Mouse (Mus musculus) liver, adult (tissue): Measurements from ENCODE around the gene Sbf2.

Source experiments
- GATA4 ChIP-seq: IDR thresholded peaks from 2 replicates; pipeline ENCODE4 v1.6.1; 2014; ENCODE audit warnings: mild to moderate bottlenecking, low read length; ENCODE audit not compliant: insufficient replicate concordance

The Sbf2 gene

DNA sequence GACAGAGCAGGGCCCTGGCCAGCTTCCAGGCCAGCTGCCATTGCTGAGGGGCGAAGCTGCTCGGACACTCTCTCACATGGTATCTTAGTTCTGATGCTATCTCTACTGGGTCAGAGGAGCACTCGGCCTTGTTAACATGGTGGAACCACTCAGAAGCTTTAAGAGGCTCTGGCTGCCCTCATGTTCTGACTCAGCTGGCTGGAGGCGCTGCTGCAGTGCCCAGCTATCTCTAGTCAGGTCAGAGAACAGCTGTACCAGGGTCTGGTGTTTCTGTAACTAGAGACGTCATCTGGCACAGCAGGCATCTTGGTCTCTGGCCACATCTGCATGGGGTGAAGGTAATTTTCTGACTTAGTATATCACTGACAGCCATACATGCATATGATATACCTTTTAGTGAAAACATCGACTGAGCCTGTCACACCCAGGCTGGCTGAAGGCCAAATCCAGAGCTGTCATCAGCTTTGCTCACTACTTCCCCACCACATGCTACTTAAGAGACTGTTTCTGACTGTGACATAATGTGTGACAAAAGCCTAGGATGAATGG lies 295.7 kb downstream of the Sbf2 start:
- TF ChIP-seq GATA4 = no peak

DNA sequence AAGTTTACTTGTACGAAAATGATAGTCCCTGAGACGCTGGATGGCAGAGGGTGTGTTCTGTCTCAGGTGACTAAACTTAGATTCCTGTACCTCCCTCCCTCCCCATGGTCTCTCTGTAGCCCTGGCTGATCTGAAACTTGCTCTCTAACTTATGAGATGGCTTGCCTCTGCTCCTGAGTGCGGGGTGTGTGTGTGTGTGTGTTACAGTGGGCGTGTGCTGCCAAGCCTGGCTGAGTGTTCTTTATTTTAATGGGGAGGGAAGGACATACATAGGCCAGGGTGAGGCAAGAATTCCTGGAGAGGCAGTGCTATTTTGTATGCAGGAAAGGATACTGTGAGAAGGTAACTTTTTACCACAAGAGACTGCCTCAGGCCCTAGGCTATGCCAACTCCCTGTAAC lies 297.3 kb downstream of the Sbf2 start:
- no peak for TF ChIP-seq GATA4

DNA sequence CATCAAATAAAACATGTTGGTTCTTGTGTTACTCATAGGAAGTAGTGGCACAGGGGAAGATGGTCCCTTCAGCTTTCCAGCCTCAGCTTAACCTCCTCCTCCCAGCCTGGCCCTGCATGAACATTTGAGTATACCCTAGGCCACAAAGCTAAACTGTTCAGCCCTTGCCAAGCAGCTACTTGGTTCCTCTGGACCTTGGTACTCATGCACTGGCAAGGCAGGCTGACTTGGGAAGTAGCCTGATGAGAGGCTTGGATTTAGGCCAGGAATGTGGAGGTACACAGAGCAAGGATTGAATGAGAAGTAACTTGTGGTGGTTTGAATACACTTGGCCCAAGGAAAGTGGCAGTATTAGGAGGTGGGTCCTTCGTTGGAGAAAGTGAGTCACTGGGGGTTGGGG lies 299.4 kb downstream of the Sbf2 start:
- no peak for TF ChIP-seq GATA4

DNA sequence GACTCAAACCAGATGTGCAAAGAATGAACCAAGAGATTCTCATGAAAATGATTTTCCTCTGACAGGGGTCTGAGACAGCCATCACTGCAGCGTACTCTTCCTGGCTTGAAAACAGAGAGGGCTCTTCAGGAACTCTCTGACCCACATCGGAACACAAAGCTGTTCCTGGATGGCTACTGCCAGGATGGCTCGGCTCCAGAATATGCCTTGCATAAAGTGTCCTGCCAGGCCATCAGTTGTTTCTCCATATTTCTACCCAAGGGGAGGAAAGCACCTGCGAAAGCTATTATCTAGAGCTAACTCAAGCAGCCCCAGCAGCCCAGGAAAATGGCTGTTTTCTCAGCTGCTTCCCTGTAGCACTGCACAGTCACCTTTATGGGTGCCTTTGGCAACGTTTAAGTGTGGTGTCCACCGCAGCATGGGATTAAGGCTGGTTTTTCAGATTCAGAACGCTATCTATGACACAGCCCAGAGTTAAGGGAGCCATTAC lies 300.3 kb downstream of the Sbf2 start:
- TF ChIP-seq GATA4 = no peak

DNA sequence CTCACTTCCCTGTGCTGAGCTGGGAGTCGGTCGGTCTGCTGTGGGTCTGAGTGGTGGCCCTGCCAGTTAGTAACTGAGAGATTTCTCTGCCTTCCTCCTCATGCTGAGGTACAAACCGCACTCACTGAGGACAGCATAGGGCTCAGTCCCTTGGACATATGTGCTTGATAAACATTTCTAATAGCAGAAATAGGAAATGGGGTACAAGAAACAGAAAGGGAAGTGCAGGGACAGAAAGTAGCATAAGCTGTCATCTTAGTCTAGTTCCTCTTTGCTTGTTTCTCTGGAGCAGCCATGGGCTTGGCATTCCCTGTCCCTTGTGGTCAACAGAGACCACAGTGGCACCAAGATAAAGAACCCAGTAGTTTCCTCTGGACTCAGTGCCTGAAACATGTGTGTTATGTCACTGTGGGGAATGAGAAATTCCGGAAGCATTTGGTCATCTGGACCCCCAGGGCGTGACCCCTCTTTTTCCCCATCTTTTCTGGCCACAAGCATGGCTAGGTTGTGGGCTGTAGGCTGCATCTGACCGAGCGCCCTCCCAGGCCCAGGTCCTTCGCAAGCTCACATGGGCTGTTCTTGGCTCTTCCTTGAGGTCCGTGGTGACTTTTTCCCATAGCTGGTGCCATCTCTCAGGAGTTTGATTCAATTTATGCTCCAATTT lies 301.2 kb downstream of the Sbf2 start:
- no peak for TF ChIP-seq GATA4

DNA sequence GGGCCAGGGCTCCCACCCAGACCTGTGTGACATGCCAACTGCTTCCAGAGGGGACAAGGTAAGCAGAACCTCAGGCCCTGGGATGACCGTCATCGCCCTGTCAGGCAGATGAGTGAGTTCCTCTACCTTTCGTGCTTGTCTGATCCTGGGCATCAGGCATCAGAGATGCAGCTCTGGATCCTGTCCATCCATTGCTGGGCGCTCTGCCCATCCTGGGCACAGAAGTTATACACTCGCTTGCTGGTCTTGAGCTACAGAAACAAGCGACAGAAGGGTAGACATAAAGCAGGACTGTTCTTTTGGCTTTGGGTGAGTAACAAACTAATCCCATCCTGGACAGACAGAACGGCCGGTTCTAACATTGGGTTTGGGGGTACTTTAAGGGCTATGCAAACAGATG lies 305.5 kb downstream of the Sbf2 start:
- TF ChIP-seq GATA4 = no peak

DNA sequence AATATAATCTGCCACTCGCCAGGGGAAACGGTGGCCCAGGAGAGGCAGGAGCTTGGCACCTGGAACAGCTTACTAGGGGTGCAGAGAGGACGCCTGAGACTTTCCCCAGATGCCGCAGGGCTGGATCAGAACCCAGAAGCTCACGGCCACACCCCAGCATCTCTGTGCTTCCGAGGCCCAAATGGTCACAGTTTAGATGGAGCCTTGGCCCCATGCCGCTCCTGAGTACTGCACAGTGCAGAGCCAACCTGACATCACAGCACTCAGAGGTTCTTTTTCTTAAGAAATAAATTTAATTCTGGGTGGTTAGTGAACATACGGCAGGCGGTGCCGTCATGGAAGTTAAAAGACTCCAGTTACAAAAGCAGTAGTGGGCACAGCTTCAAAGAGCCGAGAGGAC lies 307.0 kb downstream of the Sbf2 start:
- no peak for TF ChIP-seq GATA4

DNA sequence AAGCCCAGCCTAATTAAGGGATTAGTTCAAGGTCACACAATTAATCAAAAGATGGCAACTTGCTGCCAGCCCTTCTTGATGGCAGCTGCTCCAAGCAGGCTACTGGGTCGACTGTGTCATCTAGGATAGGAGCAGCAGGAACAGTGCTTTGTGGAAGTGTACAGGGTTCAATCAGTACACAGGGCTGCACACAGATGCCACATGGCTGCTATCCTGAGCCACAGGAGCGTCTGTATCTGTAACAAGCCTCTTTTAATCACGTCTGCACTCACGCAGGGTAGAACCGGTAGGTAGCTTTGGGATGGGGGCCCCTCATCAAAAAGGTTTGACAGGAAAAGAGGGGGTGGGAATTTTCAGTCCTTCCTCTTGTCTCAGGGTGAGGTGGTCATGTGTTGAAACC lies 308.4 kb downstream of the Sbf2 start:
- TF ChIP-seq GATA4 = no peak

DNA sequence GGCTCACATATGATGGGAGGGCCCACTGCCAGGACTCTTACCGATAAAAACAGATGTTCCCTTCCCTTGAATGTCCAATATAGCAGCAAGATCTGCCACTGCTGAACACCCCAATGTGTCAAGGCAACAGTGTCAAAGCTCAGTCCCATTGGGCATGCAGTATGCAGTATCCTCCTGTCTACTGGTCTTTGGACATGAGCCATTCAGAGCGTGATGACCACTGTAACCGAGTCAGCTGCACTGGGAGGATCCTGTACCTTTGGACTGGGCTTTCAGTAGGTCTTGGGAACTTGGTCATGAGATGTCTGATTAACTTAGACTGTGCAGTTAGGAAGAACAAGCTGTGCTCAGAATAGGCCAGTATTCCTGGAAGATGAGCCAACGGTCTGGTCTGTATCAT lies 309.2 kb downstream of the Sbf2 start:
- TF ChIP-seq GATA4 = no peak

DNA sequence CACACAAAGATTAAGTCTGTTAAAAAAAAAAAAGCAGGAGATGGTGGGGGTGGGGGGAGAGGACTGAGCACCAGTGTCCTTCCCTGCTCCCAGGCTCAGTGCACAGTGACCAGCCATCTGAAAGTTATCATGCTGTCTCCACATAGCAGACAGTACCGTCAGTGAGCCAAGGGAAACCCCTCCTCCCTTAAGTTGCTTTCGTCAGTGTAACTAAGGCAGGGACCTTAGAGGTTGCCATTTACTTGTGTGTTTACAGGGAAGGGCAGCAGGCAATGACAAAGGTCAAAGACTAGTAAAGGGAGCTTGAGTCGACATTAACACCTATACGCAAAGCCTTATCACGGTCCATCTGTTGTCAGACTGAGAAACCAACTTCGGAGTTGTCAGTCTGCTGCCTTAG lies 311.8 kb downstream of the Sbf2 start:
- TF ChIP-seq GATA4 = no peak

DNA sequence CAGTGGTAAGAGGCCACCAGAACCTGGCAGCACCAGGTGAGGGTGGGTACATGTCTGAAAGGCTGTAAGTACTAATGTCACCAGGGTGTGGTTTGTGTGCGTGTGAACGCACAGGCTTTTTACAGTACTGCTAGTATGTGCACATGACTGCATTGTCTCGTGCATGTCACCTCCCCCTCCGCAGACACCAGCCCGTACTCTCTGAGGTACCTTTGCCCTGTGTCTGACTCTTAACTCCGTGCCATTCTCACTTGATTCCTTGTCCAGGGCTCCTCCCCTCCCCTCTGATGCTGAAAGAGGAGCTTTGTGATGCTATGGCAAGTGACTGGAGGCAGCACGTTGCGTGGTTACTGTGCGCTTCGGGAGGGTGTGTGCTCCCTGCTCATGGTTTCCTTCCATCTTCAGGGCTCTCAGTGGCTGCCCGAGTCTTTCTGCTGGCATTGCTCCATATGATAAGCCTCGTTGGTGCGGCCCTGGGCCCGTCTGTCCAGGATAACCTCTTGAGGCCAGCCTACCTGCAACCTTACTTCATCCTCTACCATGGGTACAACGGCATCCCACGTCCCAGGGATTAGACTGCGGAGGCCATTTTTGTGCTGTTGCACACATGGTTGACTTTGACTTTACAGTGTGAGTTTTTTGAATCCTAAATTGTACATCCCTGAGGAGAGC lies 315.8 kb downstream of the Sbf2 start:
- TF ChIP-seq GATA4 = no peak

DNA sequence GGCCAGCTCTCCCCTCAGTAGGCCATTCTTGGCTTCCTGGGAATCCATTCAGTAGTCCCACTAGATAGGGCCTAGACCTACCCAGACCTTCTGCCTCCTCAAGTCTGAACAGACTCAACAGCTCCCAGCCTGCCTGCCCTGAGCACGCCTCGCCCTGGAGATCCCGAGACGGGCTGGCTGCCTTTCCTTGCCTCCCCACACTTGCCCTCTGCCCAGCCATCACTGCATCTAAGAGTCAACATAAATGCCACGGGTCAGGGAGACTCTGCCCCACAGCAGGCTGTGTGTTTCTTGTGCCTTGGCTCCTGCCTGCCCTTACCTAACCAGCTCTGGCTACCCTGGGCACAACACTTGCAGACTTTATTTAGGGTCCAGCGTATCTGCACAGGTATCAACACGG lies 316.6 kb downstream of the Sbf2 start:
- TF ChIP-seq GATA4 = no peak

DNA sequence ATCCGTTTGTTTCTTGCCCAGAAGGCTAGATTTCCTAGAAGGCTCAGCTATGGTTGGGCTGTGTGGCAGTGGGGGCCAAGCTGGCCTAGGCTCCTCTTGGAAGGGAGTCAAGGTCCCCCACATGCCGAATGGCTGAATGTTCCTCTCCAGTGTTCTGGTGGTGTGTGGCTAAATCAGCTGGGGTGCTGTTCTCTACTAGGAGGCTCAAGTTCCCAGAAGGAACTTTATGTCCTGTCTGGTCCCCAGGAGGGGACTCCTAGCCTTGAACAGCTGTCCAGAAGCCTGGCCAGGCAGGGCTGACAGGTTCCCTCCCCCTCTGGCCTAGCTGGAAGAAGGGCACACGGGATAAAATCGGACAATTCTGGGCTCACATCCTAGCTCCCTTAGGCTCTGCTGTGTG lies 317.1 kb downstream of the Sbf2 start:
- TF ChIP-seq GATA4 = no peak

DNA sequence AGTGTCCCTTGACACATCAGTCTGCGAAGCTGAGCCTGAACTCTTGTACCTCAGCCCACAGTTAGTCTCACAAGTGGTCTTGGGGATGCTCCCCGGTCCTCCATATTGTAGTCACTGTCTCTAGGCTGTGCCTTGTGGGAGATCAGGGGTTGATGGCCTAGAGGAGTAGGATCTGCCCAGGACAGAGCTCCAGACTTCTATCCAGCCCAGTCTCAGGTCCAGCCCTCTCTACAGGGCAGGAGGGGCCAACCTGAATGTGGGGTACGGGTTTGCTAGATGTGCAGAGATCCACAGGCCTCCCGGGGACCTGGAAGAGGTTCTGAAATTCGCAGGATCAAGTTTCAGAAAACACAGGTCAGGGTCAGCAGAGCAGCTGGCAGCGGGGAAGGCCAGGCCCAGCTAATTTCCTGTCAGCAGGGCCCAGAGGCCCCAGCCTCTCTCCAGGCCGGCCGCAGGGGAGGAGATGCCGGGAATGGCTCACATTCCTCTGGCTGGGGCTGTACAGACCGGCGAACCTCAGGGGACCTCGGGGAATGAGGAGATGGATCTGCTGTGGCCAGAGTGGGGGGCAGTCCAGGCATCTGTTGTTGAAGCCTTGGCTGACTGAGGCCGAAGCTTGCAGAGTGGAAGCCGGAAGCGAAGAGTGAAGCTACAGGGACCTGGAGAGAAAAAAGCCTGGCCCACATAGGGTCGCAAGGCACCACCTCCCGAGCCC lies 317.7 kb downstream of the Sbf2 start:
- no peak for TF ChIP-seq GATA4

DNA sequence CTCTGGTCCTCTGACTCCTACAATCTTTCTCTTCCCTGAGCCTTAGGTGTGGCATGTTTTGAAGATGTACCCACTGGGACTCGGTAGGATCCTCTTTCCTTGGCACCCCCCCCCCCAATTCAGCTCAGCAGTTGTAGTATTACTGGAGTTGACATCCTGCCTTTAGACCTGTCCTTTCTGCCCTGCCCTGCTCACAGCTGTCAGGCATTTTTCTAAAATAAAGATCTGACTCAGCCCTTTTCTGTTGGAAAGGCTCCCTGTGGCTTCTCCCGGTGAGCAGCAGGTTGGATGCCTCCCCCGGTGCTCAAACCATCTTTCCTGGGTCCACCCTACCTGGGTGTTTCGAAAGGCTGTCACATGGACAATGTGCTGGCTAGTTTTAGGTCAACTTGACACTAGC lies 325.1 kb downstream of the Sbf2 start:
- no peak for TF ChIP-seq GATA4

DNA sequence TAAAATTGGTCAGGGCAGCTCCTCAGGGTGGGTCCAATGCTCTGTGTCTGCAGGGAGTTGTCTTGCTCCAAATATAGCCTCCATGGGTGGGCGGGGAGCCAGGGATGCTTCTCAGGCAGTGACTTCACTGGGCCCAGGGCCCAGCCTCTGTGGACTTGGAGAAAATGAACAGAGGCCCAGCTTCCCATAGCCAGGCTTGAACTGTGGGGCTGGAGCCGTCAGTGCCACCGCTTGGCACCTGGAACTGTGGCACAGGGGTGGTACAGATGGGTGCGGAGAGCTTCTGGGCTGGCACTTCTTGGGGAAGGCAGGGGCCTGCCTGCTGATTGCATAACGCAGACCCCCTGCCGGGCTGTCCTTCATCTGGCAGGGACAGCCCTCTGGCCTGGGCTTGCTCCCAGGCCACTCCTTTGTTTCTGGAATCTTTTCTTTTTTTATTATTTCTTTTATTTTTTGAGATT lies 326.0 kb downstream of the Sbf2 start:
- no peak for TF ChIP-seq GATA4

DNA sequence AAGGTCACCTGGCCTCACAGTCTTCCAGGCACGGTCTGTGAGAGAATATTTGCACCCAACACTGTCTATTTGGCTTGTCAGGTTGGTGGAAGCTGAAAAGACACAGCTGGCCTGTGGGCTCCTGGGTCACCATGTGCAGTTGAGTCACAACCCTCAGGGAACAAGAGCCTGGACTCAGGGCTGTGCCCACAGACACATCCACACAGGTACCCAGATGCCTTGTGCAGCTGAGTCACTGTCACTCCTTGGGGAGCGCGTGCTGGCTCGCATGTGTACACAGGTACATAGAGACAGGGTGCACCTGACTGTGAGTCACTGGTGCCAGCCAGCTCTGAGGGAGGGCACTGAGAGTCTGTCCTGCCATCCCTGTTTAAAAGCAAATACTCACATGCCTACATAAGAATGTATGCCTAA lies 326.5 kb downstream of the Sbf2 start:
- no peak for TF ChIP-seq GATA4
